In the genomic region with DNA sequence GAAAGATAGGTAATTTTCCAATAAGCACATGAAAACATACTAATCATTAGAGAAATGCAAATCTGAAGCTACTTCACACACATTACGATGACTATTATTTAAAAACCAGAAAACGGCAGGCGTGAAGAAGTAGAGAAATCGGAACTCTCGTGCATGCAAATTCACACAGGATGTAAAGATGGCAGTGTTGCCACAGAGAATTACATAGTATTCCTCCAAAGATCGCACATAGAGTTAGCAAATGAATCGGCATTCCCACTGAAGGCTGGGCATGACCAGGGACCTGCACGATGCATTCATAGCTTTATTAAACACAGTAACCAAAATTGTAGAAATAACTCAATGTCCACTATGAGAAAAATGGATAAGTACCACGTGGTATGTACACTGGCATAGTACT, we compare ENCODE assay signal across 22 mouse cellular contexts.
"Had no signal": no experiment of that assay in that cellular context is flagged by ENCODE, and none has a peak within 500 bp of the region (broad histone marks: within the 10 kb centered on the region; RNA-seq: fewer than 3 reads in every experiment).

No protein-coding gene starts in this region.

- H3K4me3 ChIP-seq: limb, embryonic 12.5 days; limb, embryonic 15.5 days; midbrain, embryonic 15.5 days; myocyte had no signal

- H3K9me3 ChIP-seq: limb, embryonic 12.5 days; limb, embryonic 15.5 days; midbrain, embryonic 15.5 days had no signal

- H3K27ac ChIP-seq: kidney, postnatal 0 days; limb, embryonic 12.5 days; limb, embryonic 15.5 days; liver, embryonic 14.5 days; macrophage; stomach, postnatal 0 days had no signal

- H3K27me3 ChIP-seq: midbrain, embryonic 15.5 days had no signal

- H3K36me3 ChIP-seq: limb, embryonic 12.5 days; limb, embryonic 15.5 days; midbrain, embryonic 15.5 days had no signal

- H3K9ac ChIP-seq: limb, embryonic 12.5 days; limb, embryonic 15.5 days; liver, embryonic 14.5 days; liver, postnatal 0 days; lung, embryonic 14.5 days; midbrain, embryonic 15.5 days had no signal

- DNase-seq: kidney, adult 18-20 months; kidney, adult 9 months; kidney, postnatal 25 days; left cerebral cortex, postnatal 4 days; liver, postnatal 0 days; lung, embryonic 14.5 days; right cerebral cortex, adult 18-20 months; right cerebral cortex, postnatal 14 days; right cerebral cortex, postnatal 4 days; thymus, adult 2 months; thymus, postnatal 14 days; thymus, postnatal 4 days had no signal

- ATAC-seq: liver, postnatal 0 days; lung, postnatal 0 days; midbrain, embryonic 15.5 days had no signal

- H3K4me2 ChIP-seq: limb, embryonic 12.5 days; limb, embryonic 15.5 days; liver, embryonic 11.5 days; lung, embryonic 14.5 days; midbrain, embryonic 15.5 days had no signal
